Mouse (Mus musculus) hindbrain, embryonic 14.5 days (tissue): Measurements from ENCODE around the gene Gtpbp3. TPM values are rescaled to one million over a fixed set of nuclear protein-coding genes. Genes with fewer than 3 reads are reported as not detected.
A peak's percentile ranks its signal among the peaks of the same experiment; 100 is the strongest.

Experiments used
- ATAC-seq: fragments of 200-750 bp; cut with Nextera tagmentation; 2 replicates; pipeline ENCODE4 v1.8.0; 2017; ENCODE audit warnings: moderate number of reproducible peaks, mild to moderate bottlenecking, moderate TSS enrichment, moderate library complexity; ENCODE audit not compliant: low FRiP score
- DNase-seq: peaks from one replicate; pipeline ENCODE4 v3.0.0-alpha.2; 2015; ENCODE audit warnings: low spot score
- H3K27ac ChIP-seq: fragments of 300-500 bp; sonication (generic); 2 replicates; pipeline ENCODE4 v1.5.1; 2014; ENCODE audit warnings: mild to moderate bottlenecking, moderate library complexity
- H3K27me3 ChIP-seq: fragments of 300-500 bp; sonication (generic); 2 replicates; pipeline ENCODE4 v1.6.1; 2014; ENCODE audit warnings: mild to moderate bottlenecking, low read length, mixed read lengths; ENCODE audit not compliant: control insufficient read depth, insufficient read depth
- H3K36me3 ChIP-seq: fragments of 300-500 bp; sonication (generic); replicated peaks from 2 replicates; pipeline ENCODE4 v1.6.1; 2014; ENCODE audit not compliant: control insufficient read depth, insufficient read depth
- H3K4me1 ChIP-seq: fragments of 300-500 bp; sonication (generic); replicated peaks from 2 replicates; pipeline ENCODE4 v1.6.1; 2014; ENCODE audit warnings: antibody characterized with exemption, low read length, mixed read lengths; ENCODE audit not compliant: control insufficient read depth, insufficient read depth
- H3K4me2 ChIP-seq: fragments of 300-500 bp; sonication (generic); replicated peaks from 2 replicates; pipeline ENCODE4 v1.6.1; 2014; ENCODE audit warnings: mild to moderate bottlenecking, moderate library complexity
- H3K4me3 ChIP-seq: fragments of 300-500 bp; sonication (generic); replicated peaks from 2 replicates; pipeline ENCODE4 v1.5.1; 2014; ENCODE audit warnings: mild to moderate bottlenecking, low read length
- H3K9ac ChIP-seq: fragments of 300-500 bp; sonication (generic); 2 replicates; pipeline ENCODE4 v1.6.1; 2014
- H3K9me3 ChIP-seq: fragments of 300-500 bp; sonication (generic); 2 replicates; pipeline ENCODE4 v1.6.1; 2016; ENCODE audit warnings: low read length; ENCODE audit not compliant: control insufficient read depth
- WGBS: fragments of 180-500 bp; shearing (Covaris S2); extraction: QIAGEN DNeasy Blood & Tissue Kit; methylation state at CpG from one replicate; pipeline ENCODE4 v1.1.7; 2014; 5-methylcytosine and 5-hydroxymethylcytosine counted together
- polyA plus RNA-seq: library from polyadenylated mRNA; unstranded; fragments of >200 nt; fragmentation: Nextera tagmentation; extraction: Ambion mirVana; gene quantifications from 2 replicates; pipeline ENCODE4 v1.2.1, GENCODE M21; 2014

Gene Gtpbp3
- polyA plus RNA-seq, 1 experiment from 2014 or later = 7.3 TPM

- Histone ChIP-seq H3K9ac (no peak overlapping the region), H3K4me2 (no peak overlapping the region), H3K9me3 (no peaks in the 10 kb centered on the region), H3K36me3 (peaks cover 69% of the 10 kb centered on the region), H3K27ac (no peak overlapping the region), H3K4me3 (no peak overlapping the region), H3K4me1 (peaks cover 18% of the 10 kb centered on the region), H3K27me3 (no peaks in the 10 kb centered on the region)
- 88% methylated on average over 25 of the region's 25 CpGs for WGBS
- ATAC-seq (peak; percentile 3; the same call in 1 of the 2 replicates), DNase-seq (no peak)
Measured at GRCm38 (mm10) chr8:71474785-71475701, 12.9 kb upstream of the Gtpbp3 start.

DNA sequence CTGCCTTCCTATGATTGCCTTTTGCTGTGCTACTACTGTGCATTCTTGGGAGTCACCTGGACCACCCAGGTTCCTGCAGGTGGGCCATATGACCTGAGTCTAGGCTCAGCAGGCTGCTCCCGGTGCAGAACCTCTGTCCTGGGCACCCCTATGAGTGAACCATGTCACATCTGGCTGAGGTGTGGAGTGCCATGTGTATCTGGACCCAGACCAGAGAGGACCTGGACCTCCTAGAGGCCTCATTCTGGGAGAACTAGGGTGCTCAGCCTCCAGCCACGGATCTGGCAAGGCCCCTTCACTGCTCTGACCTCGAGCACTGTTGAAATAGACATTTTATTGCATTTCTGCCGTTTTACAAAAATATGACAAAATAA is 12.2 kb upstream of the Gtpbp3 start:
- Histone ChIP-seq H3K4me3 (peak overlapping the region; percentile 49), H3K27me3 (no peaks in the 10 kb centered on the region), H3K9me3 (no peaks in the 10 kb centered on the region), H3K4me1 (peaks cover 12% of the 10 kb centered on the region), H3K36me3 (peaks cover 73% of the 10 kb centered on the region), H3K27ac (peak overlapping the region; percentile 89), H3K4me2 (peak overlapping the region; percentile 73), H3K9ac (peak overlapping the region; percentile 70)
- ATAC-seq (no peak), DNase-seq (peak; percentile 38)
- WGBS = 32% methylated on average over 4 of the region's 4 CpGs

GRCm38 (mm10) chr8:71476099-71476940 is 11.6 kb upstream of the Gtpbp3 start:
- Histone ChIP-seq H3K4me3 (peak overlapping the region; percentile 49), H3K36me3 (peaks cover 73% of the 10 kb centered on the region), H3K4me1 (peaks cover 9% of the 10 kb centered on the region), H3K27me3 (no peaks in the 10 kb centered on the region), H3K9me3 (no peaks in the 10 kb centered on the region), H3K9ac (peak overlapping the region; percentile 70), H3K27ac (peak overlapping the region; percentile 89), H3K4me2 (peak overlapping the region; percentile 73)
- peak; percentile 78 for DNase-seq
- ATAC-seq = peak; percentile 68
- WGBS = under 1% methylated on average over 94 of the region's 121 CpGs

DNA sequence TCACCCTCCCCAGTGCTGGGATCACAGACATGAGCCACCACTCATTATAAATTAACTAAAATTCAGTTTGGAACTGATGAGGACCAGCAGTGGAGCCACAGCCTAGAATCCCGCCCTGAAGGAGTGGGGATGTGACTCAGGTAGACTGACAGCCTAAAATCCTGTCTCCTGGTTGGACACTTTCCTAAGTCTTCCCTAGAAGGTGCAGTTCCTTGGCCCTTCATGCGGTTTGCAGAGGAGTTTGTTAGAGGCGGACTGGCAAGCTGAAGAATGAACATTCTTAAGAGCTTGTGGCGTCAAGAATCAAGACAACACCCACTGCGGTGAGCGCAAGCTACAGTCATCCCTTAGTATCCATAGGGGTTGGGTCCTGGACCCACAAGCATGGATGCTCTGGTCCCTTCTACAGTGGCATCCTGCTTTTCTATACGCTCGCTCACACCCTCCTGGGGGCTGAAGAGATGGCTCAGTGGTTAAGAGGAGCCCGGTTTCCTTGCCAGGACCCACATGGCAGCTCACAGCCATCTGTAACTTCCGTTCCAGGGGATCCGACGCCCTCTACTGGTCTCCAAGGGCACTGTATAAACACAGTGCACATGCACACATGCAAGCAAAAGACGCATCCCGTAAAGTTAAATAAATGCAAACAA is 10.6 kb upstream of the Gtpbp3 start:
- H3K9me3 ChIP-seq = no peaks in the 10 kb centered on the region
- peaks cover 73% of the 10 kb centered on the region for H3K36me3 ChIP-seq
- ATAC-seq = no peak
- peak overlapping the region; percentile 89 for H3K27ac ChIP-seq
- H3K4me1 ChIP-seq = peaks cover 9% of the 10 kb centered on the region
- DNase-seq = no peak
- H3K4me2 ChIP-seq = peak overlapping the region; percentile 73
- 43% methylated on average over 14 of the region's 14 CpGs for WGBS
- peak overlapping the region; percentile 70 for H3K9ac ChIP-seq
- peak overlapping the region; percentile 49 for H3K4me3 ChIP-seq
- no peaks in the 10 kb centered on the region for H3K27me3 ChIP-seq

GRCm38 (mm10) chr8:71478943-71479342 is 9.0 kb upstream of the Gtpbp3 start:
- H3K27ac ChIP-seq = no peak overlapping the region
- H3K4me2 ChIP-seq = no peak overlapping the region
- WGBS = 96% methylated on average over 11 of the region's 11 CpGs
- no peak for DNase-seq
- no peak overlapping the region for H3K9ac ChIP-seq
- H3K36me3 ChIP-seq = peaks cover 63% of the 10 kb centered on the region
- no peak for ATAC-seq
- H3K4me3 ChIP-seq = no peak overlapping the region
- H3K9me3 ChIP-seq = no peaks in the 10 kb centered on the region
- H3K27me3 ChIP-seq = no peaks in the 10 kb centered on the region
- peaks cover 9% of the 10 kb centered on the region for H3K4me1 ChIP-seq

GRCm38 (mm10) chr8:71483932-71484331 is 4.0 kb upstream of the Gtpbp3 start:
- H3K9ac ChIP-seq = no peak overlapping the region
- no peak overlapping the region for H3K4me2 ChIP-seq
- peaks cover 40% of the 10 kb centered on the region for H3K36me3 ChIP-seq
- no peak overlapping the region for H3K4me3 ChIP-seq
- DNase-seq (no peak), ATAC-seq (no peak)
- no peaks in the 10 kb centered on the region for H3K9me3 ChIP-seq
- peaks cover 19% of the 10 kb centered on the region for H3K4me1 ChIP-seq
- H3K27ac ChIP-seq = no peak overlapping the region
- no peaks in the 10 kb centered on the region for H3K27me3 ChIP-seq
- 54% methylated on average over 8 of the region's 8 CpGs for WGBS

GRCm38 (mm10) chr8:71484736-71485135 is 3.2 kb upstream of the Gtpbp3 start:
- Histone ChIP-seq H3K27me3 (no peaks in the 10 kb centered on the region), H3K27ac (no peak overlapping the region), H3K4me2 (peak overlapping the region; percentile 84), H3K4me1 (peaks cover 26% of the 10 kb centered on the region), H3K4me3 (peak overlapping the region; percentile 90), H3K9me3 (no peaks in the 10 kb centered on the region), H3K36me3 (peaks cover 32% of the 10 kb centered on the region), H3K9ac (peak overlapping the region; percentile 99)
- ATAC-seq = no peak
- 92% methylated on average over 19 of the region's 19 CpGs for WGBS
- no peak for DNase-seq

GRCm38 (mm10) chr8:71485142-71486135 is 2.5 kb upstream of the Gtpbp3 start, which contains the start of gene Ano8:
Gene Ano8 (minus strand): TSS chr8:71485963.
- Histone ChIP-seq H3K27me3 (no peaks in the 10 kb centered on the region), H3K4me2 (peak within 1 kb of the TSS; percentile 84), H3K9ac (peak within 1 kb of the TSS; percentile 99), H3K4me1 (peaks cover 26% of the 10 kb centered on the region), H3K9me3 (no peaks in the 10 kb centered on the region), H3K27ac (peak within 1 kb of the TSS; percentile 86), H3K4me3 (peak within 1 kb of the TSS; percentile 90), H3K36me3 (peaks cover 29% of the 10 kb centered on the region)
- peak; percentile 83 for DNase-seq
- 5% methylated on average over 55 of the region's 58 CpGs for WGBS
- peak; percentile 75 for ATAC-seq
